Mouse (Mus musculus): Measurements from ENCODE around the gene Itga9.

Gene Itga9

DNA sequence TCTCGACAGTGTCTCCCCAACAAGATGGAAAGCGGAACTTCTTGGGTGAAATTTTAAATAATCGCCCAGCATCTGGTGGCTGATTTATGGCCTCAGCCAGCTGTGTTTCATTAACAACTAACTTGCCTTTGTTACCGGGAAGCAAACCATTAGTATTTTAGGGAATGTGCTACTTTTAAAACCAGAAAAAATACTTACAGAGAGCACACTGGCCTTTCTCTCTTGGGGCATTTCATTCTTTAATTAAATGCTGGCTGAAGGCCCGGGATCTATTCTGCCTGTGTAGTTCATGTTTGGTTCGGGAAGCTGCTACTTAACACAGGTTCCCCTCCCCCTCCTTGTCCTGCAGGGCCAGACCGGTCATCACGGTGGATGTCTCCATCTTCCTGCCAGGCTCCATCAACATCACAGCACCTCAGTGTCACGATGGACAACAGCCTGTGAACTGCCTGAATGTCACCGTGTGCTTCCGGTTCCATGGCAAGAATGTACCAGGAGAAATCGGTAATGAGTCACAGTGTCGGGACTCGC lies 82.5 kb downstream of the Itga9 start:
- DNase-seq = no peak

DNA sequence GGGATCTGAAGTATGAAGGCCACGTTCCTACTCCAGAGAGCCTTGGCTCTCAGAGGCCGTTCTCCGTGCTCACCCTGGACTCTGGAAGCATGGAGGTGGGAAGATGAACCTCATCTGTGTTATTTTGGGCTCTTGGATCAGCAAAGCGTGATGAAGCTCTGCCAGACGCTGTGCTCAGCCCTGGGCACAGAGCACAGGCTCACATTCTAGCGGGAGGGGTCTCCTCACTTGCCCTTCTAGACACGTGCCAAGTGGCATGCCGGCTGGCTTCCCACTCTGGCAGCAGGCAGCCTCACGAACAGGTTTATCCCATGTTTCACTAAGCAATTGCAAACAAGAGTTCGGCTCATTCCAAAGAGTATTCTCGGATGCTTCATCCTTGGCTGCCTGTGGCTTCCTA lies 86.8 kb downstream of the Itga9 start:
- no peak for DNase-seq

DNA sequence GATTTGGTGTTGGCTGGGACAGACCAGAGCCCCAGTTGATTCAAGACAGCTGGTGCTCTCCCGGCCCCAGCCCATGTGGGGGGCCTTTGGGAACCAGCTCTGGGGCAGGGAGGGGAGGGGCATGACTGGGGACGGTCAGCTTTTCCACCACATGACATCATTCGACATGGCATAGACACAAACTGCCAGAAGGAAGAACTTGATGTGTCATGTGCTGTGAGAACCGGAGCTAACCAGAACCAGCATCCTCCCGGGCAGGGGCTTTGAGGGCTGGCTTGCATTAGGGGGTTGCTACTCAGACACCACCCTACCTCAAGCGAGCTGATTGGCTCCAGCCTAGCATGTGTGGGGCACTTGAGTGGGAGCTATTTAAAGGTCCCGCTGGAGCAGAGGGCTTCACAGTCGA lies 87.9 kb downstream of the Itga9 start:
- DNase-seq = no peak

DNA sequence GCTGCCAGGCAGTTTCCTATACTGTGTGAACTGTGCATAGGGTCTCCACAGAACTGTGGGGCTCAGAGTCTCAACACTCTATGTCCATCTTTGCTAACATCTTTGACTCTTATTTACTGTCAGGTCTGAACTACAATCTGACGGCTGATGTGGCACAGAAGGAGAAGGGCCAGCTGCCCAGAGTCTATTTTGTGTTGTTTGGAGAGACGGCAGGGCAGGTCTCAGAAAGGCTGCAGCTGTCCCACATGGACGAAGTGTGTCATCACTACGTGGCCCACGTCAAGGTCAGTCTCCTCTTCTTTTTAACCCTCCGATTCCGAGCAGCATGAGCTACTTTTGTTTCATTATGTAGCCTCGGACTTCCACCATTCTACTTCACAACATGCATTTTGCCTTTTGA lies 91.7 kb downstream of the Itga9 start:
- DNase-seq = no peak

DNA sequence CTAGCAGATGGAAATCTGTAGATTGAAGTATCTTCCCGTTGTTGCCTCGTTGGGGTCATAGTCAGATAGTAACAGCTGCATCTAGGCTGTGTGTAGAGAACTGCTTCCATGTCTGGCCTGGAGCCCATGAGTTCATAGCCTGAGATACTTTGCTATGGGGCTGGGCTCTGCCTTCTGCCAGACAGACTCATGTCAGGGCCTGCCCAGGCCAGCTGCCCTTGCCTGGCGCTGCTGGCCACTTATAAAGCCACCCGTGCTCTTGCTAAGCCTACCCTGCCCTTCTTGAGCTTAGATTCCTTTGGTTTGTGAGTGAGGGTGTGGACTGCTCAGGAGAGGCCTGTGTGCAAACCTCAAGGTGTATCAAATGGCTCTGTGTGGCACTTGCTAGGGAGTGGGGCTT lies 93.2 kb downstream of the Itga9 start:
- no peak for DNase-seq

DNA sequence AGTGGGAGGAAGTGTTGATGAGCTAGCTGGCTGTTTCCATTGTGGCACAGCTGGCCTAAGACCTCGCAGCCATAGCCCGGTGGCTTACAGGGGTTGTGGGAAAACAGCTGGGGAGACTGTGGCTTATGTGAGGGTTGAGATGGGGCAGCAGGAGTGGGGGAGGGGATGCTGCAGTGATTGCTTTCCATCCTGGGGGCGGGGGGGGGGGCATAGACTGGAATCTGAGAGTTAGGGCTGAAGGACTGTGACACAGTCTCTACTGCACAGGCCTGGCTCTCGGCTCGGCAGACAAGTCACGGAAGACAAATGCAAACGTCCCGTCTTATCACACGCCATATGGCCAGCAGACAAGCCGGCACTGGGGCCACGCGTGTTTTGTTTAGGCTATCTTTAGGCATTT lies 94.4 kb downstream of the Itga9 start:
- DNase-seq = no peak

DNA sequence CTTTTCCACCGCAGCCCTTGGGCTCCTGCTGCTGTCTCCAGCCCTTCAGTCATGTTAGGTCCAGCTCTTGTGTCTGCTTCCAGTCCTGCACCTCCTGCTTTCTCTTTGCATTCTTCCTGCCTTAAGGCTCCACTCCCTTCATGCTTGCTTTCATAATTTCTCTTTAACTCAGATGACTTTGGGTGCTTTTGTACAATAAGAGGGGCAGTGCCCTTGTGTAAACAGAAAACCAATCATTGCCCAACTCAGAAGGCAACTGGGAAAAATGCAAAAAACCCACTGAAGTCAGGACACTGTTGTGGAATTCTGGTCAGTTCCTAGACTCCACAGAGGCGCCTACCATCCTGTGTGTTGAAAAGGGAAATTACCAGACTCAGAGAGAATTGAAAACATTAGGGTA lies 95.3 kb downstream of the Itga9 start:
- DNase-seq = no peak

DNA sequence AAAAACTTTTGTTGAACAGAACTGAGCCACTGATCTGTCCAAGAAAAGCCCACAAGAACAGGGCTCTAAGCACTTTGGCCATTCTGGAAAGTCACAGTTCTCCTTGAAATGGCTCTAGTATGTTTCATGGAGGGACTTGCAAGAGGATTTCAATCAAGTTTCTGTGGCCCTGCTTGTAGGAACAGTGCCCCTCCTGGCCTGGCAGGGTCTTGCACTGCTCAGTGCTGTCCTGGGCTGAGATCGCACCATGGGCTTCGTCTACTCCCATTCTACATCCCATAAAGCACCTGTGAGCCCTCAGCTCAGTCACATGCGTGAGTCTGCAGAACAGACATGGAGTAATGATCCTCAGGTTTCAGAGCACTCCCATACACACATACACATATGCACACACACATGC lies 96.7 kb downstream of the Itga9 start:
- DNase-seq = no peak

DNA sequence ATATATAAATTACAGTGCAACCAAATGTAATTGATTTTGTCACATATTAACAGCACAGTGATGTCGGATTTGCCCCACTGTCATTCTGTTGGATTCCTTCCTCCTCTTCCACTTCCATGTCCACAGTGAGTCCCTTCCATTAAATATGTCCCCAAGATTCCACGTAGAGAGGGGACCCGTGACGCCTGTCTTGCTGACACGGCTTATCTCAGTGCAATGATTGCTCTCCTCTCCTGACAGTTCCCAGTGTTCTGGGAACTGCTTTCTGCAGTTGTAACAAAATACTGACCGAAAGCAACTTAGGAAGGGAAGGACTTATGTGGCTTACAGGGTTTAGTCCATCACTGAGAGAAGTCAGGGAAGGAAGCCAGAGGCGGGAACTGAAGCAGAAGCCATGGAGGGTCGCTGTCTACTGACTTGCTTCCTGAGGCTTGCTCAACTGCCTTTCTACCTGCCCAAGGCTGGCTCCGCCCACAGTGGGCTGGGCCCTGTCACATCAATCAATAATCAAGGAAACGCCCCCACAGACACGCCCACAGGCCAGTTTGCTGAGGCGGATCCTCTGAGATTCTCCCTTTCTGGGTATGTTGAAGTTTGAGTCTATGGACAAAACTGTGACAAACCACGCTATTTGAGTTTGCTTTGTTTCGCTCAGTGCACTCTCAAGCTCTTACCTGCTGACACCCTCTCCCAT lies 99.0 kb downstream of the Itga9 start:
- peak in 1 of 2 experiments; percentile 43 for DNase-seq

DNA sequence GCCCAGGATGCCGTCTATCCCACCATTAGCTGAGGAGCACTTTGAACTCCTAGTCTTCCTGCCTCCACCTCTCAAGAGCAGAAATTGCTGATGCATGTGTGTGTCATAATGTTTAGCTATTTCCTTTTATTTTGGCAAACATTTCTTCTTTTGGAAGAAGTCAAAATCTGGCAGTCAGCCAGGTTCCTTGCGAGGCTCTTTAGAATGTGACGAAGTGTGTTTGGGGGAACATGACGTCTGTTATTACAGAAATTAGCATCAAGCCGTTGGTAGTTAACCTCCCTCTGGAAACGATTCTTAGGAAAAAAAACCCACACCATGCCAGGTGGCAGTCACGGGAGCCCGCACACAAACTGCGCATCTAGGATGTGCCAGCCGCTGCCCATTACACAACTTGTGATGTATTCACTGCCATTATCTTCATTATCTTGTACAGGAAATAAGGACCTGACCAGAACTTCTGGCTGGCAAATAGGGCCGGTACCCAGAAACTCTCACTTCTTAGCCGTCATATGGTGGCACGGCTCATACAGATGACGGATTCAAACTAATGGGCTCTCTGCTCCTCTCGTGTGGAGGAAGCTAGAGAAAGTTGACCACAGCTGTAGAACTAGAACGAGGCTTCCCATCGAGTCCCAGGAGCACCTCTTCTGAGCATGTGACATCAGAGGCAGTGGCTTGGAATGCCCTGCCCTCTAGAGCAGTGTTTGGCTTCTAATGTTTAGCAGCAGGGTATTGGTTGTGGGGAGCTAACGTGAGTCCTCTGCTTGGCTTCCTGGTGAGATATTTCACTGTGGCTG lies 99.9 kb downstream of the Itga9 start:
- no peak for DNase-seq

DNA sequence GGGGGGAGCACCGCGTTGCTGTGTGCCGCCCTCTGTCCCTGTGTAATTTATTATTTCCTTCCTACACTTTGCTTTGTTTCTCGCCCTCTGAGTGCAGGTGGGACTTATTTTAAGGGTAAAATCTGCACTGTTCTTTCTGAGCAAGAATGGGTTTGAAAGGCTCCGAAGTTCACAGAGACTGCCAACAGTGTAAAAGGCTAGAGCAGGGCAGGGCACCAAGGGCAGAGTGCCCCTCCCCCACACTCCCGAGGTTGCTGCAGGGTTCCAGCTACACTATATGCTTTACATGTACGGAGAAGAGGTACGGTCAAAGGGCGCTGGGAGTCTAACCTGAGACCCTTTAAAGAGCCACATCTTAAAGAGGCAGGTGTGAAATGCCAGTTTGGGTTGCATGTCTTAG lies 104.1 kb downstream of the Itga9 start:
- peak; percentile 26 to 59 for DNase-seq

DNA sequence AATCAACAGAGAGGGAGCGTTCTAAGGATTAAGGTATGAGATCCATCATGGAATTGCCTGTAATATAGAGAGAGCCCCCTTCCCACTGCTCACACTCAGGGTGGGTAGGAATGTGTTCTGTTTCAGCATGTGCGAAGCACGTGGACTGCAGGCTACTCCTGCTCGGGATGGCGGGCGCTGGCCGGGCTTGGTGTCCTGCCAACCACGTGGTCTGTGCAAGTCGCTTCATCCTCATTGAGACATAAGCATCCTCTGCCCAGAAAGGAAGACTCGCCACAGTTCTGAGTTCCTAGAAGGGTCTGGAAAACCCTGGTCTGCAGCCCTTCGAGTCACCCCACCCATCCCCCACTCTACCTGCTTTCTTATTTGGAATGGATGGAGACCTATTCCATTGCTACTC lies 105.3 kb downstream of the Itga9 start:
- DNase-seq = no peak

DNA sequence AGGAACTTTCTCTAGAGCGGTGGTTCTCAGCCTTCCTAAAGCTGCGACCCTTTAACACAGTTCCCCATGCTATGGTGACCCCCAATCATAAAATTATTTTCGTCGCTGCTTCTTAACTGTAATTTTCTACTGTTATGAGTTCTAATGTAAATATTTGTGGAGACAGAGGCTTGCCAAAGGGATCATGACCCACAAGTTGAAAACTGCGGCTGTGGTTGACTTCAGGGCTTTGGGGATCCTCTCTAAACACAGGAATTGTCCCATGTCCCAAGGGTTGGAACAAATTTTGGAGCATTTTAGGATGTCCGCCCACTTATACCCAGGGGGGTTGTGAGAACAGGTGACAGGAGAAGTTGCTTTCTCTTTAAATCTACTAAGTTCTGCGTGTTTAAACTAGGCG lies 107.0 kb downstream of the Itga9 start:
- DNase-seq = no peak

DNA sequence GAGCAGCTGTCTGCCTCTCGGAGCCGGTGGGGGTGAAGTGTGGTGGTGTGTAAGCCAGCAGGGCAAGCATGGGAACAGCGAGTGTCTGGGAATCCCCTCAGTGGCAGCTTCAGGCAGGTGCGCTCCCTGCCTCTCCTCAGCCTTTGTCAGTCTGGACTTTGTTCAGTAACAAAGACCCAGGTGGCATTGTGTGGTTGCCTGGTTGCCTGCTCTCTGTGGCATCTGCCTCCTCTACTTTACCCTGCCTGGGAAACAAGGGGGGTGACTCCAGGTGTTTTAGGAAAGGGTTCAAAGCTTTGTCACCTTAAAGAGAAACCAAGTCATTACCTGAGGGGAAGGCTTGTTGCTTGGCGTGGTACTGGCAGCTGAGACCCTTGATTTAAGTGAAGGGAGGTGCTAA lies 108.0 kb downstream of the Itga9 start:
- DNase-seq = peak; percentile 65 to 80

DNA sequence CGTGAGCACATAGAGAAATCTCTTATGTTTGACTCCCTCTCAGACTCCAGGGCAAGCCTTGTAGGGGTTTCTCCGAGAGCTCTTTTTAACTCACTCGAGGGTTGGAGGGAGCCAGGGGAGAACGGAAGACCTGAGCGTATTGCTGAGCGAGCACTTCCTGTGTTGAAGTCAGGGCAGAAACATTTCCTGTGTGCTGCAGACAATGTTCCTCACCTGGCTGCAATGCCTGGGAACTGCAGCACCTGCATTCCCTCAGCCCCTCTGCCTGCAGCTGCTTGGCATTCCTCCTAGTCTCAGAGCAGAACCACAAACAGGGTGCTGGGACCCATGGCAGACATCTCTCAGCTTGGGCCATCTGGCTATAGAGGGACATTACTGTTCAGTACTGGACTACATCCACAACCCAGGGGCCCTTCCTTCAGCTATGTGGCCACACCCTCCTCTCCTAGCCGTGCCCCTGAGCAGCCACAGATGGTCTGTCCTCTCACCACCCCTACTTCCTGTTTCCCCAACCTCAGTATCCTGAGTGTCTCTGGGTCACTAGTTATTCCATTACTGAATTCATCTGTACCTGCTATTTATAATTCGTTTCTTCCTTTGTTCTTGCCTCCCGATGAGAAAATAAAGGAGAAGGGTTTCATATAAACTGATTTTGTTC lies 109.6 kb downstream of the Itga9 start:
- peak; percentile 69 to 85 for DNase-seq

DNA sequence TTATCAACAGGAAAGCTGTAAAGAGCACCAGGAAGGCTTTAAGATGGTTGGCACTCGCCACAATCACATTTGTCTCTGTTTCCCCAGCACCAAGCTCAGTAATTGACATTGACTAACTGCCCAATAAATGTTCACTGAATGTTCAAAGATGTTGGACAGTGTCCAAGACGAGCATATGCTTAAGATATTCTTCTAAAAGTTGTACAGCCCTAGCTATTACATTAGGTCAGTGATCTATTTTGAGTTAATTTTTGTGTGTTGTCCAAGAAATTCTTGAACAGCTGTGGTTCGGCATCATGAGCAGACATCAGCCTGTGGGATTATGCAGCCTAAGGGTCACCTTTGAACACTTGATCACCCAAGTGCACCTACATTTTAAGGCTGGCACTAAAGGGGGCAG lies 110.9 kb downstream of the Itga9 start:
- no peak for DNase-seq

DNA sequence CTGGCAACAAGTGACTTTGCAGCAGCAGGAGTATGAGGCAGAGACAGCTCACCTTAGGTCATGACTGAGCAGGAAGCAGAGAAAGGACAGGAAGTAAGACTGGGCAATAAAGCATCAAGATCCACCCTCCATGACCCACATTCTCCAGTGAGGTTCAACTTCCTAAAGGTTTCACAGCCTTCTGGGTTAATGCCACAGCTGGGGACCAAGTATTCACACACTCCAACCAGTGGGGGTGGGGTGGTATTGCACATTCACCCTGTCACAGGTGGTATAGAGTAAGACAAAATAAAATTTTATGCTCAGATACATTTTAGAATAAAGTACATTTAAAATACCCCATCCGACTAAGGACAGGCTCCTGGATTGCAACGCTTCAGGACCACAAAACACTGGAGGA lies 112.0 kb downstream of the Itga9 start:
- DNase-seq = peak in 1 of 2 experiments; percentile 56

DNA sequence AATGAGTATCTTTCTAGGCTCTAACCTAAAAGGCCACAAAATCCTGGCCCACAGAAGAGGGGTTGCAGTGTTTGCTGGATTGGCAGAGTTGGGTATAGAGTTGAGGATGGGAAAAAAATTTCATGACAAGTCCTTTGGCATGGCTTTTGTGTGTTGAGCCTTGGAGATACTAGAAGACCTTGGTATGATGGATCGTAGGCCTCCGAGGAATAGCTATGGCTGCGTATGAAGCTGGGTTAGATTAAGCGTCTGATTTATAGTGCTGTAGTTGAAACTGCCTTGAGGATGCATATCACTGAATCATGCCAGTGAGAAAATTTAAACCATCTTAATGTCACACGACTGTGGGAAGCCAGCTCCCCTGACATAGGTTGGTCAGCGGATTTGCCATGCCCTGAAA lies 114.6 kb downstream of the Itga9 start:
- DNase-seq = no peak

DNA sequence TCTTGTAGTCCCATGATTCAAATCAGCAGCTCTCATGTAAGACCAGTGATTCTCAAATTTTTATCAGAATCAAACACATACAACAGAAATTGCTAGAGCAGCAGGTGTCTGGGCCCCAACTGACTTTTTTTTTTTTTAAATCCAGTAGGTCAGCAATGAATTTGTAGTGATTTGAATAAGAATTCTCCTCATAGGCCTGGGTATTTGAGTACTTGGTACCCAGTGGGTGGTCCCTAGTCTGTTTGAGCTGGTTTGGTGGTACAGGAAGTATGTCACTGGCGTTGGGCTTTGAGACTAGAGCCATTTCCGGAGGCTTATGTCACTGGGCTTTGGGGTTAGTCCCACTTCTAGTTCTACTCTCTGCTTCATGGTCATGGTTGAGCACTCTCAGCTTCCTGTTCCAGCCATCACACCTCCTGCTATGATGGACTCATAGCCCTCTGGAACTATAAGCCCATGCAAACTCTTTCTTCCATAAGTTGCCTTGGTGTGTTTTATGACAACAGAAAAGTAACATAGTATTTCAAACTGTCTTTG lies 116.4 kb downstream of the Itga9 start:
- DNase-seq = no peak

DNA sequence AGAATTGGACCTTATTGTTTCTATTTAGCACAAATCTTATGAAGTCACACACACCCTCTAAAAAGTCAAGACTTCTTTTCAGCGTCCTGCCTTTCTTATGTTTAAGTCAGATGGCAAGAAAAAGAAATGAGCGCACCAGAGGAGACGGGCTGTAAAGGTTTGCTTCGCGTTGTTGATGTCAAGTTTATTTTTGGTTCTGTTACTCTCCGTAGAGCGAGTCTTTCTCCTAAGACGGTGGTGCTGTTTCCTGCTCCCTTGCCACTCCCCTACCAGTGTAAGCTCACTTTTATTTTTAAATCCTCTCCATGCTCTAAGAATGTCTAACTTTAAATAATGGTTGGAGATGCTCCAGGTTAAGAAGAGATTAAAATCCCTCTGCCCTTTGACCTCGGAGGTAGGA lies 118.6 kb downstream of the Itga9 start:
- DNase-seq = no peak

DNA sequence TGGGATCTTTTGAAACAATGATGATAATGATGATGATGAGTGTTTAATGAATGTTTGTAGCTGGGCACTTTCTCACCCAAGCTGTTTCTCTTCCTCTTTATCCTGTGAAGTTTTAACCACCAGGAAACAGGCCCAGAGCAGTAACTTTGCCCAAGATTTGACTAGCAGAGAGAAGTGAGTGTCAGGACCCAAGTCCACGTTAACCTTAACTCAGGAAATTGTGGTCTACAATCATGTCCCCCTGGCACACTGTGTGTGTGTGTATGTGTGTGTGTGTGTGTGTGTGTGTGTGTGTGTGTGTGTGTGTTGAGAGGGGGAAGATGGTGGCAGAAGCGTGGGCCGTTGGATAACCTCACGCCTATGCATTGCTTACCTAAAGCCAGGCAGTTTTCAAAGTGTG lies 120.1 kb downstream of the Itga9 start:
- DNase-seq = no peak

DNA sequence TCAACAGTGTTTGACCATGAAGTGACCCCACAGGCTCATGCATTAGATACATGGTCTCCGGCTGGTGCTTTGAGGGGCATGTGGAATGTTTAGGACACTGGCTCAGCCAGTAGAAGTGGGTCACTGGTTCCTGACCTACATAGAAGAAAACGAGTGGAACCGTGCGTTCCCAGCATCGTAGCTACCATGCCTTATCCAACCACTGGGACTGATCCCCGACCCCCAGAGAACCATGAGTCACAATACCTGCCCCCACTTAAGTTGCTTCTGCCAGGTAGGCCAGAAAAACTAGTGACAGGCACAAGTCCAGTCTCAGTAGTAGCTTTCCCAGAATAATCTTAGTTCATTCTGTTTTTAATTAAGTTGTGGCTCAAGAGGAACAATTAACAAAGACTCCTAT lies 121.8 kb downstream of the Itga9 start:
- no peak for DNase-seq

DNA sequence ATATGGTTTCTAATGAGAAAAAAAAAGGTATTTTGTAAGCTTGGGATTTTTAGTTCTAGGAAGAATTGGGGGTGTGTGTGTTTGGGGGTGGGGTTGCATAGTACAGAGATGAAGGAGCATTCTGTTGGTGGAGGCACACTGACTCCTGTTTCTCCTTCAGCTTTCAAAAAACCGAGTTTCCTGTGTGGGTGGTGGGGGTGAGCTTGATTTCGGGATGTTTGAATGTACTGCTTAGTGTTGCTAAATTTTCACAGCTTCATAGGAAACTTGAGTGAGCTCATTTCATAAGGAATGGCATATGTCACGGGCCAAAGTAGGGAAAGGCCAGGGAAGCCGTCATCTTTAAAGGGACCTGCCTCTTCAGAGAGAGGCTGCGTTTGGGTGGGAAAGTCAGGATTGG lies 122.5 kb downstream of the Itga9 start:
- DNase-seq = no peak

DNA sequence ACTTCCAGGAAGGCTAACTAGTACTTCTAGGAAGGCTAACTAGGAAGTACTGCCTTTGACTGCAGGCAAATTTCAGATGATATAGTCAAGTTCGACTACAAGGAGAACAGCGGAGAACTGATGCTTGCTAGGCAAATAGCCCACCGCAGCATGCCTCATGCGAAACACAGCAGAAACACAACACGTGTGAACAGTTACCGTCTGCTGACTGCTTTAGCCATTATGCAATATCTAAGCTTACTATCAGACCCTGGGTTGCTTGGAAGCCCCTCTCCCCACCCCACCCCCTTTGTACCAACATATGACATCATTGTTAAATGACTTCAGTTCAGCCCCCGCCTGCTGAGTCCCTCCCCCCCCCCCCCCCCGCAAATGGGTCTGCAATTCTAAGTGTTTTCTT lies 123.7 kb downstream of the Itga9 start:
- no peak for DNase-seq

All from thymus, adult 18-20 months (tissue).